Mouse (Mus musculus) myocyte (in vitro differentiated cells): ENCODE measurements at regions not wholly inside any gene's neighbourhood (a gene's known extent, or its start where the extent isn't known, plus 50 kb on each side); places are given as distances from the start of the nearest gene placed in this dataset.
A peak's percentile ranks its signal among the peaks of the same experiment; 100 is the strongest.

Experiments
- E2F4 ChIP-seq: IDR thresholded peaks from one replicate; pipeline ENCODE4 v1.6.1; 2011; ENCODE audit warnings: mild to moderate bottlenecking, control low read depth, moderate library complexity; ENCODE audit not compliant: insufficient read depth
- MAX ChIP-seq: IDR thresholded peaks from one replicate; pipeline ENCODE4 v1.6.1; 2011; ENCODE audit warnings: low read depth, mild to moderate bottlenecking, control low read depth
- MYOD1 ChIP-seq, 3 experiments: IDR thresholded peaks; one replicate each; pipeline ENCODE4 v1.6.1; 2011; ENCODE audit warnings: control low read depth in 2 of 3, low read depth in 2 of 3, mild to moderate bottlenecking in 2 of 3, moderate library complexity in 1 of 3; ENCODE audit not compliant: insufficient read length in 2 of 3, control insufficient read depth in 1 of 3
- POLR2A ChIP-seq: IDR thresholded peaks from one replicate; pipeline ENCODE4 v1.6.1; 2011; ENCODE audit warnings: low read depth, mild to moderate bottlenecking, control low read depth, moderate library complexity; ENCODE audit not compliant: insufficient read length
- POLR2AphosphoS2 ChIP-seq: IDR thresholded peaks from one replicate; pipeline ENCODE4 v1.6.1; 2011; ENCODE audit warnings: low read depth, control low read depth; ENCODE audit not compliant: insufficient read length
- REST ChIP-seq: IDR thresholded peaks from one replicate; pipeline ENCODE4 v1.6.1; 2011; ENCODE audit warnings: mild to moderate bottlenecking, control low read depth, moderate library complexity; ENCODE audit not compliant: insufficient read depth, insufficient read length
- SRF ChIP-seq: IDR thresholded peaks from one replicate; pipeline ENCODE4 v1.6.1; 2011; ENCODE audit warnings: low read depth; ENCODE audit not compliant: control insufficient read depth, insufficient read length
- TCF12 ChIP-seq: IDR thresholded peaks from one replicate; pipeline ENCODE4 v1.6.1; 2011; ENCODE audit warnings: mild to moderate bottlenecking, control low read depth; ENCODE audit not compliant: poor library complexity, insufficient read depth, severe bottlenecking
- USF1 ChIP-seq: IDR thresholded peaks from one replicate; pipeline ENCODE4 v1.6.1; 2011; ENCODE audit warnings: low read depth, mild to moderate bottlenecking, control low read depth, moderate library complexity

DNA sequence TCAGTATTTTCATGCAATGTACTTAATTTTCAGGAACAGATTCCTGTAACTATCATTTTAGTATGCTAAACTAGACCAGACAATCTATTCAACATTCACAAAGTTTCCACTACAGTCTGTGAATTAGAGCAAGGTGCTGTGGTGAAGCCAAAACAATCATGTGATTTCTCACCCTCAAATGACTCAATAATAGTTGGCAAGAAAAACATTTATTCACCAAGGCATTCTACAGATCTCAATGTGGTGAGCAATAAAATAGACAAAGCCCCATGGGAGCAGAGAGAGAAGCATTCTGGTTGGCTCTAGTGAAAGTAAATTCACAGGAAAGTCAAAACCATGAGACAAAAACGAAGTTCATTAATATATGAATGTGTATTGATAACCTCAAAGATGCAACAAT lies 724.5 kb downstream of the Utrn start:
- no peak for TF ChIP-seq MAX
- TF ChIP-seq USF1 = peak; percentile 73
- TF ChIP-seq POLR2A = no peak
- no peak for TF ChIP-seq MYOD1 (IDR thresholded peaks at IDR 0.05; ENCODE audit: control insufficient read depth in 1 of 3, insufficient read length in 2 of 3, low read depth in 2 of 3)
- no peak for TF ChIP-seq REST
- no peak for TF ChIP-seq SRF
- no peak for TF ChIP-seq TCF12
- no peak for TF ChIP-seq E2F4
- TF ChIP-seq POLR2AphosphoS2 = no peak
